Mouse (Mus musculus) right cerebral cortex, adult 2 months (tissue): ENCODE data around the gene Frmd8.

Experiments used
- DNase-seq, 2 experiments: peaks; one replicate each; pipeline ENCODE4 v3.0.0; 2021 to 2022; ENCODE audit warnings: low spot score in 2 of 2

The Frmd8 gene

DNA sequence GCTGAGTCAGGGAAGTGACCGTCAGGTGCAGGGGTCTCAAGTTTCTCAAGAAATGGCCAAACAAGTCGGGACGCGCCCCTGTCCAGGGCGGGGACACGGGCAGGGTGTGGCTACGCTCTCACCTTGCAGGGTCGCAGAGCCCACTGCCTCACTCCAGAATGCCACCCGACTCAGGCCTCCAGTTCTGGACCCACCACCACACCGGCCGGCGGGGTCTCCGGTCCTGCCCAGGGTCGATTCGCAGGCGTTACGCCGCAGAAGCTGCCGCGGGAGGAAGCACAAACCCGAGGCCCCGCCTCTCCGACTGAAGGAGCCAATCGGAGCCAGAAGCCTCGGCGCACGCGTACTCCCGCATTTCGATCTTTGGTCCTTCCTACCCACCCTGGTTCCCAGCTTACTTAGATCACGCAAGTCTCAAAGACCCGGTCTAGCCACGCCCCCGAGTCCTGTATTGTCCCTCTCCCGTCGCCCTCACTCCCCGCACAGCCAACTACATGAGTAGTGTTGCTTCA, at the start of gene Frmd8:
Frmd8 (minus strand) TSS at position 306 of the 512 bp plus-strand sequence.
- DNase-seq: peak; percentile 94 to 95

DNA sequence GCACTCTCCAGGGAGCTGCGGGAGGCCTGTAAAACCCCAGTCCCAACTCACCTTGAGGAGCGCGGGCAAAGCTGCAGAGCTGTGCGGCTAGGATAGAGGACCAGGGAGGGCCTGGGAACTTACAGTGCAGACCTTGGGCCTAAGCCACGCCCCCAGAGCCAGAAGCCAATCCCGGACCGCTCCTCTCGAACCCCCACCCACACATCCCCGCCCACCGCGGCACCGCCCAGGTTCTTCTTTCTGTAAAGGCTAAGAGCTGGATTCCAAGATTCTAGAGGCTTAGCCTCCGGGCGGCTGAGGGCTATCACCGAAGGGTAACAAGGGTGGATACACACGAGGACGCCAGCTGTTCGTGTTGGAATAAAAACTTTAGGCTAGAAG, 49.6 kb upstream of the Frmd8 start, which contains the start of gene Cdc42ep2:
Cdc42ep2 (minus strand) TSS at position 104 of the 381 bp plus-strand sequence.
- DNase-seq: peak; percentile 91 to 92

DNA sequence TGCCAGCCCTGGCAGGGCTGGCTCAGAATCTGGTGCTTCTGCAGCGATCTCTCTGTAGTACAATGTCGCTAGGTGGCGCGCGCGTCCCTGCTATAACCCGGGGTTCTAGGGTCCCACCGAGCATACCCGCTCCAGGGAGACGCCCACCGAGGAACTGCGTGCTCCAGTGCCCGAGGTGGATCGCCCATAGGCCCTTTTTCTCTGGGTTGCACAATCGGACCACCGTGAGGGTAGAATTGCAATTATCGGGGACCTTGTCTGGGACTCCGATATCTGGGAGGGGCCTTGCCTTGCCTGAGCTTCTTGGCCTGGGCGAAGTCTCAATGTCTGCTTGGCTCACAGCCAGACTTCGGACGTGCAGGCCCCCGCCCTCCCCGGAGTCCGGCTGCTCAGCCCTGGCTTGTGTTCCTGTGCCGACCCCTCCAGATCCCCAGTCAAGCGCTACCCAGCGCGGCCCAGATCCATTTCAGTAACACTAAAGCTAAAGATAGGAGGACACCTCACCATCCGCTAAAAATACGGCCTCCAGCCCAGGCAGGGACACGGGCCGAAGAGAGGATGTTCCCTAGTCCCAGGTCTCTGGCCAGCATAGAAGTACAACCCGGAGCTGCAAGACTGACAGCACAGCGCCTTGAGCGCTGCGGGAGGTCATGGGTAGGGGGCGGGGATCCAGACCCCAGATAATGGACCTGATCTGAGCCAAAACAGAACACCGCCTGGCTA, 49.1 kb upstream of the Frmd8 start:
- DNase-seq: peak; percentile 92 to 93

DNA sequence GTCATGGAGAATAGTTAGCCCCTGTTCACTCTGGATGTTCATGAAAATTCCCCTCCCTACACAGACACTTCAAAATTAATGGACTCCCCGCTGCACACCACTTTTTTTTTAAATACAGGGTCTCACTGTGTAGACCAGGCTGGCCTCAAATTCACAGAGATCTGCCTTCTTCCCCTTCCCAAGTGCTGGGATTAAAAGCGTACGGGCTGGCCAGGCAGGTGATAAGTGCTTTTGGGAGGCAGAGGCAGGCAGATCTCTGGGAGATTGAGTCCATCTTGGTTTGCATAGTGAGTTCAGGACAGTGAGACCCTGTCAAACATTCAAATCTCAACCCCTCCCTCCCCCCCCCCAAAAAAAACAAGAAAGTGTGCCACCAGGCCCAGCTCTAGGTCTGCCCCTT, 47.9 kb upstream of the Frmd8 start:
- DNase-seq: no peak

DNA sequence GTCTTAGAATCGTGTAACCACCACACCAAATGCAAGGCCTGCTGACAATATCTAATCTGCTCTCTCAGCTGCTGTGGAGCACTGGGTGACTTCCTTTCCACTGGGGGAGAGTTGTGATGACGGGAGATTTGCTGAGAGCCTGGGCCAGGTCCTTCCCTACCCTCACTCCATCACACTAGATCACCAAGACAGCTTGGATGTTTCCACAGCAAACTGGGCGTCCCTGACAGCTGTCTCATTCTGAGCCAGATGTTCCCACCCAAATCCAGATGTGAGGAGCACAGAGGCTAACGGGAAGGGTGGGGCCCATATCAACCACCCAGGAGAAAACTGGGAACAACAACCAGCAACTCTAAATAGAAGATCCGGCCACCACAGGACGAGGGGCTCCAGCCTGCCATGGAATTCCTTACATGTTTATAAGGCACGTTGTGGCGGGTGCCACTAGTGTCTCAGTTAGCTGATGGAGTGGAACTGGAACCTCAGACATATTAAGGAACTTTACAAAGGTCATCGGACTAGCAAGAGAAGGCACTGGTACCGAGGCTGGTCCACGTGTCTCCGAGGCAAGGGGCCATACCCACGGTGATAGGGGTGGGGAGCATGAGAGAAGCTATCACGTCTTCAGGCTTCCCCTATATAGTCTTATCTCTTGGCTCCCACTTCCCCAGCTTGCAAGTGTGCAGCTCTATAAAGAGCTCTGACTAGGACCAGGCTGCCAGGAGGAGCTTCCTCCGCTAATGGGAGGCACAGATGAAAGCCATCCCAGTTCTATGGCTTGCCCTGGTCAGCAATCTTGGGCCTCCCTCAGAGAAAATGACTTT, 47.3 kb upstream of the Frmd8 start:
- DNase-seq: no peak

DNA sequence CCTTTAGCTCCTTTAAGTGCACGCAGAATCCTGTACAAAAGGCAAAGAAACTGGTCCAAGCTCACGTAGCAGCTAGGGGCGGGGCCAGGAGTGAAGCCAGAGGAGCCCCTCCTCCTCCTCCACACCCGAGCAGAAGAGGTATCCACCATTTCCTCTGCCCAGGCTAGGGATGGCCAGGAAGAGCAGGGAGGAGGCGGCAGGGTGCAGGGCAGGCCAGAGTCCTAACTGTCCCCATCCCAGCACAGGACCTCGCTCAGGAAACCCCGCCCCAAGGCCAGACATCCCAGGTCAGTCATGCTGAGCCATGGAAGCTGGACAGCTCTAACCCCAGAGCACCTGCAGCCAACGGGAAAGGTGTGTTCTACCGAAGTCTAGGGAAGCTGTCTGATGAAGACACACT, 46.6 kb upstream of the Frmd8 start:
- no peak for DNase-seq

DNA sequence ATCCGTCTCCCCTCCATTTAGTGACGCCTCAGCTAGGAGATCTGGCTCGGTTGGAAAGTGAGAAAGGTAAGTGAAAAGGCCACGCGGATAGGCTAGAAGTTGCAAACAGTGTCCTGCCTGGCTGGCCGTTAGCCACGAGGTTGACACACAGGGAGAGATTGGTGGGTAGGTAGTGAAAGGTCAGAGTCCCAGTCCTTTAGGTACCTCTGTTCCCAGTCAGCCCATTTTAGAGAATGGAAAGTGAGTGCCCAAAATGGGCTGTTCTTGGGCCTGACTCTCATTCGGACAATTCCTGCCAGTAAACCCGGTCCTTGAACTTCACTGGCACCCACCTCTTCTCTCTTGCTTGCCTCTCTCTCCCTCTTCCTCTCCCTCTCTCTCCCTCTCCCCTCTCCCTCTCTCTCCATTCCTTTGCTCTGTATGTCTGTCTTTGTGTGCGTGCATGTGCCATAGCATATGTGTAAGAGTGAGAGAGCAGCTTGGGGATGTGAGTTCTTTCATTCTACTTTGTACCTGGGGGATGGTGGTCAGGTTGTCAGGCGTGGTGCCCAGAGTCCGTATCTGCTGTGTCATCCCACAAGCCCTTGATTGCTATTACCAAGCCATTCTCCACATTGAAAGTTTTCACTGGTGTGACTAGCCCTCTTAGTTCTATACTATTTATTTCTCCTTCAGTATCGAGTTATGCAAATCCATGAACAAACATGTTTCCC, 38.1 kb upstream of the Frmd8 start, which contains the start of gene Dpf2:
Dpf2 (minus strand) TSS at position 4 of the 713 bp plus-strand sequence.
- DNase-seq: no peak

DNA sequence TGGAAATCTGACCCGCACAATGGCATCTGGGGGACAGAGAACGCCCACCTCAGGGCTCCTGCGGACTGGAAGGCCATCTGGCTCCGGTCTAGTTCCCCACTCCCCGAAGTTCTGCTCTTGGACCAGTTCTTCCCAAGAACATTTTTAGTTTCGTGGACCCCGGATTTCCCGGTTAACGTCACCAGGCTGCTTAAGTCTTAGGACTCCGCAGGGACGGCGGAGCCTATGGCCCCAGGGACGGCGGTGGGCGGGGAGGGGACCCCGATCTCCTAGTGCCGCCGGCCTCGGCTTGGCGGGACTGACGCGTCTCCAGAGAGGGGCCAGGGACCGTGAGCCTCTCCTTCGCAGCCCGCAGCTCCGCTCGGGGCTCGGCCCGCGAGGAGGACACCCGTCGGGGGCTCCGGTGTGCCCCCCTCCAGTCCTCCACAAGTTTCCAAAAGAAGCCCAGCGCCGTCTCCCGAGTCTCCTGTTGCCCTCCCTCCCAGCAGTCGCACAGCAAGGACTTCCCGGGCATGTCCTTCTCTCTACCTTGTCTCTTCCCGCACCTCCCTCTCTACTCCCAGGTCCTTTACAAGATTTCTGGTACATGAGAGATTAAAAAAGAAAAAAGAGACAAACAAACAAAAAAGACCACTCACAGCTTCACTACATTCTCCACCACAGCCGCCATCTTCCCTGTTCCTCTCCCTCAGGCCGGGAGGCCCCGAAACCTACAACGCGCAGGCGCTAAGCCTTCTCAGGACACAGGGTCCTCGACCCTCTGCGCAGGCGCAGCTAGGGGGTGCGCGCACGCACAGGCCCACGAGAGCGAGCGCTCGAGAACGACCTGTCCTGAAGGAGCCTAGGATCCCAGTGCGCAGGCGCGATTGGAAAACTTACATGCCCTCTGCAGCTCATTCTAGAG, 37.3 kb upstream of the Frmd8 start:
- peak; percentile 99 for DNase-seq

DNA sequence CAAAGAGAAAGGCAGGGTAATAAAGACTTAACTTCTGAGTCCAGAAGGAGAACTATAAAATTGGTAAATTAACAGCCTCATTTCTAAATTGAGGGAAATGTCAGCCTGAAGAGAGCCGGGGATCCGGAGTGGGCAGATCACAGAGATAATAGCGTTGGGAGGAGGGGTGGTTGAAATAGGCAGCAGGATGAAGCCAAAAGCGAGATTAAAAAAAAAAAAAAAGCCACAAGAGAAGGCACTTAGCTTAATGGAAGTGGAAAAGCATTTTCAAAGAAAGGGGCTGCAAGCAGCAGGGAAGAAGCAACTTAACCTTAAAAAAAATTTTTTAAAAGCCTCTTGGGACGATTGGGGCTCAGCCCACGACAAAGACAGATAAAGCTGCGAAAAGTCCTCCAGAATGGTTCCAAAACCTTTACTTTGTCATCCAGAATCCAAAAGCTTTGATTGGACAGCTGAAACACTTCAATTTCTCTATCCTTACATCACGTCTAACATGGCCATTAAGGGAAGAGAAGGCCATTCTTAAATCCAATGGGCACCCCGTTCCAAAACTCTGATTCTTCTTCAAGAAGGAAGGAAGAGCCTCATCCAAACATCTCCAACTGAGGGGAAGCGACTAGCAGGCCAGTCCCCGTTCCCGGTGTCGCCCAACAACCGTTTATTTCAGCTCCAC, 36.5 kb upstream of the Frmd8 start:
- no peak for DNase-seq

DNA sequence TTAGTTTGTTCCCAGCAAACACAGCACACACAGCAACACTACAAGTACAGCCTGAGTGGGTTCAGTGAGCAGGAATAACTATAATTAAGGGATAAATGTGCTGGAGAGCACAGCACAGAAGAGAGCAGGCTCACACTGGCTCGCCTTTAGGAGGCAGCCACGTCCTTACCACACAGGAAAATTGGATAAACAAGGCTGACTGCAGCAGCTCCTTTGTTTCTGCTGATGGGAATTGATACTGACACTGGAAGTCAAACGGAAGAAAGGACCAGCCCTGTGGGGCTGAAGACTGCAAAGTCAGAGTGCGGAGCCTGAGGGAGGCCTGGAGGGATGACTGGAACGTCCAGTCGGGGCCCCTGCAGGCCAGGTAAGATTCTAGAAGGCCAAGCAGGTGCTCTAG, 35.1 kb upstream of the Frmd8 start:
- no peak for DNase-seq

DNA sequence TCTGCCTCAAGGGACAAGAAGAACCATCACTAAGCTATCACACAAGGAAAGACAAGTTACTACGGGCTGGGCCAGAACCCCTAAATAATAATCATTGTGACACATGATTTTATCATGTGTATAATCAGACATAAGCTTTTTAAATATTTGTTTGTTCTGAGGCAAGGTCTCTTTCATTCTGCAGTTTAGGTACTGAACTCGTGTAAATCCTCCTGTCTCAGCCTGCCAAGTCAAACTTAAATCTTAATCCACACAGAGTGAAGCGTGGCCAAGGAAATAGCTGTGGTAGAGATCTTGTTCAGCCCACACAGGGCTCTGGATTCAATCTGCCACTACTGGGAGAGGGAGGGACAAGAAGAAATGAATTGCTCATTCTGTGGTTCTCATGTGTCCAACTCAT, 32.2 kb upstream of the Frmd8 start:
- DNase-seq: no peak

DNA sequence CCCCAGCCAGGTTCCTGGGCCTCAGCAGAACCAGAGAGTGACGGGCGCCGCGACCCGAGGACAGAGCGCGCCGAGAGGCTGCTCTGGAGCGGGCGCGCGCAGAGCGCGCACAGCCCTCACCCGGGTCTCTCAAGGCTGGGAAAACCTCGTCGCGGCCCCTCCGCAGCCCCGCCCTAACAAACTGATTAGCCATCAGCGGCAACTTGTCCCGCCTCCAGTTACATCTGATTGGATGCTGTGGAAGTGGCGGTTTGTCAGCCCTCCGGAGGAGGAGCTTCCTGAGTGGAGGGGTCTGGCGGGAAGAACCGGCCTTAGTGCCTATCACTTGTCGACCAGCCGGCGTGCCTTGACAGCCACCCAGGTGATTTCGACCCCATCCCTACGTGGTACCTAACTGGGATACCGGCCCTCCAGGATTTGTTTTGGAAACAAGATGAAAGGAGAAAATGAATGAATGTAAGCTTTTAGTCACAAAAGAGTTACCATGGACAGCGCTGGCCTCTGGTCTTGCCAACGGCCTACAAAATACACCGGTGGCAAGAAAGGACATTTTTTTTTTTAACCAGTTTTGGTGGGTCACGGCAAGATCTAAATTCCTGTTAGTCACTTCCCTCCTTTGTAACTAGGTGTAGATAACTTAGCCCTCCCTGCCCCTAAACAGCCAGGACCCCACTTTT, 19.1 kb upstream of the Frmd8 start, which contains the start of gene Tigd3:
Tigd3 (minus strand) TSS at position 148 of the 677 bp plus-strand sequence.
- peak; percentile 97 for DNase-seq

DNA sequence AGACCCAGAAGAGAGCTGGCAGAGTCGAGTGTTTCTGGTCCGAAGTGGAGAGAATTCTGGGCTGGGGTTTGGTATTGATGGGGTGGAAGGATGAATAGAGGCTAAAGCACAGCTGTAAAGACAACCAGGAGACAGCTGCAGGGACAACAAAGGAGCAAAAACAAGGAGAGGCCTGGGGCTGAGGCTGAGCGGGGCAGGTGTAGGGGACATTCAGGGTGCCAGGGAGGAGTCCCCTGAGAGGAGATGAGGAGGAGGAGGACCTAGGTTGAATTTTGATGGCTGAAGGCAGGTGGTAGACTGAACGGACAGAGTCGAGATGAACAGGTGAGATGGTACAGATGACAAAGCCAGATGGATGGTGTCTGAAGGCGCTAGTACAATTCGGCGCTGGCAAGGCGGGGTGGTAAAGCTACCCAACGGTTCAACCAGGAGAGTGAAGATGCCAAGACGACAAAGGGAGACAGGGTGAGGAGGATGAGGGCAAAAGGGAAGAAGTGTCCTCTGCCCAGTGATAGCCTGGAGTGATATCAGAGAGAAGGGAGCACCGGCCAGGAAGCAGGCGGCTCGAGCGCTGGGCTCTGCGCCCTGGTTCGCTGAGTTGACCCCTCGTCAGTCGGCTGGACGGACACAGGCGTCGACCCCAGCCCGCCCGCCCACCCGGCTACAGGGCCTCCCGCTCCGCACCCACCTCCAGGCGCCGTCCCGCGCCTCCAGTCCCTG, 18.4 kb upstream of the Frmd8 start:
- DNase-seq: no peak

DNA sequence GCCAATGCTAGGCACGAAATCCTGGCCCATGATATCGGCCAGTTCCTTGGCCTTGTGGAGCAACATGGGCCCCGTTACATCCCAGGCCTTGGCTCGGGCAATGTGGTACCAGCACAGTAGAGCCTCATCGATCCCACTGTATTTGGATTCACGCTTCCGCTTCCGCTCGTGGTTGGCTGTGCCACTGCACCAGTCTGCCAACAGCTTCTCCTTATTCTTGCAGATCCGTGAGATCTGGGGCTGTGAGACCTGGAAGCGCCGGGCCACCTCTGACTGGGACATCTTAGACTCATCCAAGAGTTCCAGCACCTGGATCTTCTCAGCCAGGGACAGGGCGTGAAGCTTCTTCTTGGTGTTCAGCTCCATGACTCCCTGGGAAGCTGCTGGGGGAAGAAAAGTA, 17.7 kb upstream of the Frmd8 start:
- DNase-seq: no peak

DNA sequence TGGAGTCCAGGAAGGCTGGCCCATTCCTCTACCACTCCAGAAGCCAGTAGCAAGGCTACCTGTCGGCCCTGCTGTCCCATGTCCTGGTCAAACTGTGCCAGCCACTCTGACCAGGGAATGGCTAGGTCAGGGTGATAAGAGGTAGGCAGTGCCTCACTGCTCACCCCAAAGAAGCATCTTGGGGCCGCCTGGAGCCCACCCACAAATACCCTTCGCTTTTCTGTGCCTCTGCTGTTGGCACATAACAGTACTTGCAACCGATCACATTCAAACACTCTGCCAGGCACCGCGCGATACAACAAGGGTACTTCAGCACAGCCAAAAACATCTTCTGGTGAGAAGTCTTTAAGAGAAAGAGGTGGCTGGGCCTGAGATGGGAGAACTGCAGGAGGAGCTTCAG, 17.2 kb upstream of the Frmd8 start:
- no peak for DNase-seq

DNA sequence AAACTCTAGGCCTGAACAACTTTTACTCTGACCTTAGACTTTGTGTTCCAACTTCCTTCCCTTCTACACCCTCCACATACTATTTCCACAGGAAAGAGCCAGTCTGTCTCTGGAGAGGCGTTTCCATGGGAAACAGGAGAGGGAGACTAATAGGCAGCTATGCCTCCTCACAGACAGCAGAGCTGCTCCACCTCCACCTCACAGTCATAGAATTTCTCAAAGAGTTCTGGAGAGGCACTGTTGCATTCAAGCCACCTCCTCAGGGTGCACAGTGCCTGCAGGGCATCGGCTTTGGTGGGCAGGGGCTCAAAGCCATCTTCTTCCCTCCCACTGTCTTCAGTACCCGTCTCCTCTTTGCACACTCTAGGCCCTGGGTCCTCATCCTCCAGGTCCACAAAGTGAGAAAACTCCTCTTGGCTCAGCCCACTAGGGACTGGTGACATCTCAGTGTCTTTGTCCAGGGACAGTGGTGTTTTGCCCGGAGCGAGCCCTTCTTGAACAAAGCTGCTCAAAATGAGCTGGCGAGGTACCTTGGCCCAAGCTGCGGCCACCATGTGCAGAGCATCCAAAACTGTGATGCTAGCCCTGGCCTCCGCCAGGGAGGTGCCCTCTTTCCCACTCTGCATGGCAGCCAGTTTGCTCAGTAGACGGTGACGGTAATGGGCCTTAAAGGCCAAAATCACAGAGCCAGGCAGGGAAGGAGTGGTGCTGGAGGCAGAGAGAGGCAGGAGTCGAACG, 16.6 kb upstream of the Frmd8 start:
- no peak for DNase-seq

DNA sequence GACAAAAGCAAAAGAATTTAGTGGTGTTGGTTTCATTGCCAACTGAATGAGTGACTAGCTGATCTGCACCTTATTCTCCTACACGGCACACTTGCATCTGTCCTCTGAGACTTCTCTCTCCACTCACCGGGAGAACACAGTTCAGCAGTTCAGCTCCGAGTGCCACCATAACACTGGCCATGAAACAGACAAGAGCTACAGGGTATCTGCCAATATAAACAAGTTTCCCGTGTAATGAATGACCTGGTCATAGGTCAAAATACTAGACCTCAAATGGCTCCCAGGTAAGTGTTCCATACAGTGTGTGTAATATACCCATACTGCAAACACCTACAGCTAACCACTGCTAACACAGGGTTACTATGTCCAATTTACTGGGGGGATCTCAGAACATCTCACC, 14.1 kb upstream of the Frmd8 start:
- no peak for DNase-seq

DNA sequence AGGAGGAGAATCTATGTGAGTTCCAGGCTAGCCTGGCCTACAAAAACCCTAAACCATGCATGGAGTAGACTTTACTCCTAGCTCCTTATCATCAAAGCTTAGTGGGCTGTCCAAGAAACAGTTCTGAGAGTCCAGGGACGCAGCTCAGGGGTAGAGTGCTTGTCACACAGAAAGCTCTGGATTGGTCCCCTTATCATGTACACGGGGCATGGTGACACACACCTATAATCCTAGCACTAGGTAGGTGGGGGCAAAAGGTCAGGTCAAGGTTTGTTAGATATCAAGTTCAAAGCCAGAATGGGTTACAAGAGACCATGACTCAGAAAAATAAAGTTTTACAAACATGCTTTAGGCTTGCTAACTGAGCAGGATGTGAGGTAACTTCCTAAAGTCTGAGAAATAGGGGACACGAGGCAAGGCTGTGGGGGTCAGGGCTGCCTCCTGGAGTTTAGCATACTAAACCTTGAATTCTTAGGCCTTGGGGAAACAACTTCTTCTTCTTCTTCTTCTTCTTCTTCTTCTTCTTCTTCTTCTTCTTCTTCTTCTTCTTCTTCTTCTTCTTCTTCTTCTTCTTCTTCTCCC, 12.3 kb upstream of the Frmd8 start:
- DNase-seq: no peak
